Mouse (Mus musculus) MEL (cell line): Measurements from ENCODE around the gene Brca1.

Experiments used
- CTCF ChIP-seq, 3 experiments: IDR thresholded peaks in 2 of 3; conservative IDR thresholded peaks in 1 of 3; 2 replicates each; pipeline ENCODE4 v1.5.1; 2011 to 2012; ENCODE audit warnings: low read length in 3 of 3, low read depth in 2 of 3, mild to moderate bottlenecking in 2 of 3, improper control_type of control experiment in 1 of 3, inconsistent platforms in 1 of 3, mixed read lengths in 1 of 3, moderate library complexity in 1 of 3; ENCODE audit not compliant: control insufficient read depth in 1 of 3, insufficient read depth in 1 of 3, poor library complexity in 1 of 3, severe bottlenecking in 1 of 3
- EP300 ChIP-seq, 2 experiments: IDR thresholded peaks; 2 replicates each; pipeline ENCODE4 v1.6.1; 2011; ENCODE audit warnings: improper control_type of control experiment in 2 of 2, low read length in 2 of 2, low read depth in 1 of 2, mild to moderate bottlenecking in 1 of 2
- ETS1 ChIP-seq: IDR thresholded peaks from 2 replicates; pipeline ENCODE4 v1.6.1; 2012; ENCODE audit warnings: low read depth, mild to moderate bottlenecking, inconsistent platforms, low read length, improper control_type of control experiment, moderate library complexity
- MAZ ChIP-seq: IDR thresholded peaks from 2 replicates; pipeline ENCODE4 v1.6.1; 2012; ENCODE audit warnings: low read depth, mild to moderate bottlenecking, inconsistent platforms, low read length, improper control_type of control experiment
- POLR2A ChIP-seq, 2 experiments: IDR thresholded peaks; 2 replicates each; pipeline ENCODE4 v1.6.1; 2011 to 2012; ENCODE audit warnings: low read length in 2 of 2, mild to moderate bottlenecking in 2 of 2, control low read depth in 1 of 2, improper control_type of control experiment in 1 of 2, low read depth in 1 of 2, moderate library complexity in 1 of 2; ENCODE audit not compliant: control insufficient read depth in 1 of 2, insufficient read depth in 1 of 2, poor library complexity in 1 of 2
- TCF12 ChIP-seq: IDR thresholded peaks from 2 replicates; pipeline ENCODE4 v1.6.1; 2014; ENCODE audit warnings: low read depth, mild to moderate bottlenecking, inconsistent platforms, low read length, improper control_type of control experiment, moderate library complexity

DNA sequence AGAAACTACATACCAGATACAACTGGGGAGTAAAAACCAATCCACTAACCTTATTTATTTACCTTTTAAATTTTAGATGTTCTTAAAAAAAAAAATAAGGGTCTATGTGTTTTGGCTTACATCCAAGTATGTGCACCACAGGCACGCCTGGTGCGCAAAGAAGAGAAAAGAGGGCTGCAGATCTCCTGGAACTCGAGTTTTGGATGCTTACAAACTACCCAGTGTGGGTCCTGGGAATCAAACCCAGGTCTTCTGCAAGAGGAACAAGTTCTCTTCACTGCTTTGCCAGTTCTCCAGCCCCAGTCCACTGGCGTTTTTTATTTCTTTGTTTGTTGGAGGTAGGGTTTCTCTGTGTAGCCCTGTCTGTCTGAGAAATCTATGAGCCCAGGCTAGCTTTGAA, 25.1 kb downstream of the Brca1 start:
- no peak for TF ChIP-seq EP300 (IDR thresholded peaks at IDR 0.05; ENCODE audit: low read depth in 1 of 2, low read length in 2 of 2)
- no peak for TF ChIP-seq CTCF (IDR thresholded peaks at IDR 0.05 in 2 of 3, conservative IDR thresholded peaks at IDR 0.05 in 1 of 3; ENCODE audit: control insufficient read depth in 1 of 3, insufficient read depth in 1 of 3, low read depth in 2 of 3, low read length in 3 of 3, poor library complexity in 1 of 3, severe bottlenecking in 1 of 3)
- TF ChIP-seq ETS1, result no peak
- no peak for TF ChIP-seq MAZ
- TF ChIP-seq TCF12, result no peak
- no peak for TF ChIP-seq POLR2A (IDR thresholded peaks at IDR 0.05; ENCODE audit: control insufficient read depth in 1 of 2, insufficient read depth in 1 of 2, low read depth in 1 of 2, low read length in 2 of 2, poor library complexity in 1 of 2)
